Mouse (Mus musculus) myocyte (in vitro differentiated cells): Measurements from ENCODE around the gene Pxylp1. TPM values are rescaled to one million over a fixed set of nuclear protein-coding genes. Genes with fewer than 3 reads are reported as not detected.

Source experiments
- H3K27me3 ChIP-seq: one replicate; pipeline ENCODE4 v1.6.1; 2011; ENCODE audit not compliant: control insufficient read depth, insufficient read depth, insufficient read length
- H3K36me3 ChIP-seq: one replicate; pipeline ENCODE4 v1.6.1; 2011; ENCODE audit not compliant: control insufficient read depth, insufficient read depth
- H3K4me2 ChIP-seq: one replicate; pipeline ENCODE4 v1.6.1; 2011; ENCODE audit warnings: low read depth, control low read depth
- H3K4me3 ChIP-seq: one replicate; pipeline ENCODE4 v1.5.1; 2011; ENCODE audit warnings: mild to moderate bottlenecking, control low read depth, moderate library complexity
- H3K79me2 ChIP-seq: one replicate; pipeline ENCODE4 v1.6.1; 2011; ENCODE audit not compliant: control insufficient read depth, insufficient read depth
- H3ac ChIP-seq: one replicate; pipeline ENCODE4 v1.6.1; 2011; ENCODE audit not compliant: control insufficient read depth, insufficient read length
- CEBPB ChIP-seq: IDR thresholded peaks from 2 replicates; pipeline ENCODE4 v1.6.1; 2011; ENCODE audit warnings: mild to moderate bottlenecking, moderate library complexity; ENCODE audit not compliant: poor library complexity, insufficient read depth, severe bottlenecking
- E2F4 ChIP-seq: IDR thresholded peaks from one replicate; pipeline ENCODE4 v1.6.1; 2011; ENCODE audit warnings: mild to moderate bottlenecking, control low read depth, moderate library complexity; ENCODE audit not compliant: insufficient read depth
- MAX ChIP-seq: IDR thresholded peaks from one replicate; pipeline ENCODE4 v1.6.1; 2011; ENCODE audit warnings: low read depth, mild to moderate bottlenecking, control low read depth
- MYOD1 ChIP-seq, 3 experiments: IDR thresholded peaks; one replicate each; pipeline ENCODE4 v1.6.1; 2011; ENCODE audit warnings: control low read depth in 2 of 3, low read depth in 2 of 3, mild to moderate bottlenecking in 2 of 3, moderate library complexity in 1 of 3; ENCODE audit not compliant: insufficient read length in 2 of 3, control insufficient read depth in 1 of 3
- MYOG ChIP-seq, 3 experiments: IDR thresholded peaks; one replicate each; pipeline ENCODE4 v1.6.1; 2011; ENCODE audit warnings: control low read depth in 2 of 3, low read depth in 2 of 3, mild to moderate bottlenecking in 2 of 3; ENCODE audit not compliant: insufficient read length in 2 of 3, control insufficient read depth in 1 of 3, insufficient read depth in 1 of 3
- POLR2A ChIP-seq: IDR thresholded peaks from one replicate; pipeline ENCODE4 v1.6.1; 2011; ENCODE audit warnings: low read depth, mild to moderate bottlenecking, control low read depth, moderate library complexity; ENCODE audit not compliant: insufficient read length
- POLR2AphosphoS2 ChIP-seq: IDR thresholded peaks from one replicate; pipeline ENCODE4 v1.6.1; 2011; ENCODE audit warnings: low read depth, control low read depth; ENCODE audit not compliant: insufficient read length
- REST ChIP-seq: IDR thresholded peaks from one replicate; pipeline ENCODE4 v1.6.1; 2011; ENCODE audit warnings: mild to moderate bottlenecking, control low read depth, moderate library complexity; ENCODE audit not compliant: insufficient read depth, insufficient read length
- SRF ChIP-seq: IDR thresholded peaks from one replicate; pipeline ENCODE4 v1.6.1; 2011; ENCODE audit warnings: low read depth; ENCODE audit not compliant: control insufficient read depth, insufficient read length
- TCF12 ChIP-seq: IDR thresholded peaks from one replicate; pipeline ENCODE4 v1.6.1; 2011; ENCODE audit warnings: mild to moderate bottlenecking, control low read depth; ENCODE audit not compliant: poor library complexity, insufficient read depth, severe bottlenecking
- TCF3 ChIP-seq: IDR thresholded peaks from one replicate; pipeline ENCODE4 v1.6.1; 2011; ENCODE audit warnings: low read depth, control low read depth; ENCODE audit not compliant: insufficient read length
- USF1 ChIP-seq: IDR thresholded peaks from one replicate; pipeline ENCODE4 v1.6.1; 2011; ENCODE audit warnings: low read depth, mild to moderate bottlenecking, control low read depth, moderate library complexity
- polyA plus RNA-seq: library from polyadenylated mRNA; unstranded; fragments of >200 nt; fragmentation: generic; extraction: Trizol; gene quantifications from one replicate; pipeline ENCODE4 v1.2.1, GENCODE M21; 2012; ENCODE audit warnings: missing spikeins

The Pxylp1 gene
- polyA plus RNA-seq, 1 experiment = 3.1 TPM

- Histone ChIP-seq H3K4me3 (no peak overlapping the region), H3K27me3 (no peaks in the 10 kb centered on the region)
- TF ChIP-seq SRF (no peak), MYOD1 (IDR thresholded peaks at IDR 0.05; ENCODE audit: control insufficient read depth in 1 of 3, insufficient read length in 2 of 3, low read depth in 2 of 3) (no peak)
Observed at GRCm38 (mm10) chr9:96849012-96849411, 43.5 kb downstream of the Pxylp1 start.

DNA sequence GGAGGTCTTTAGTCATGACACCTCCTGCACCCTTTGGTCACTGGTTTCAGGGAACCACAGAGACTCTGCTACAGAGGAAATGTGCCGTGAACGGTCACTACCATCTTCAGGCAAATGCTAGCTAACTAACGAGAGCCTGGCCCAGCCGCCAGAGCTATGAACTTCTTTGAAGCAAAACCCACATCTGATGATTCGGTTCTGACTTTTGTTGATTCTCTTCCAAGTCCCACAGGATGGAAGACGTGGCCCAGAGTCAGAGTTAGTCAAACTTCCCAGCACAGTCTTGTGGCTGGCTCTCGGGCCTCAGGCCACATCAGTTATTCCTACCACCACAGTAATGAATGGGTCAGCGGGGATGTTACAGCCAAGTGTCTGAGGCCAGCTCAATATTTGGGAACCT is 46.1 kb downstream of the Pxylp1 start:
- Histone ChIP-seq H3K79me2 (no peaks in the 10 kb centered on the region), H3K4me3 (no peak overlapping the region), H3ac (no peak overlapping the region), H3K4me2 (peak overlapping the region; percentile 2), H3K27me3 (no peaks in the 10 kb centered on the region), H3K36me3 (no peaks in the 10 kb centered on the region)
- TF ChIP-seq E2F4 = no peak
- TF ChIP-seq REST = no peak
- TF ChIP-seq SRF = no peak

More at GRCm38 (mm10) chr9:96849012-96849411, 43.5 kb downstream of the Pxylp1 start:
- H3K79me2 ChIP-seq = no peaks in the 10 kb centered on the region
- no peak overlapping the region for H3ac ChIP-seq
- H3K36me3 ChIP-seq = no peaks in the 10 kb centered on the region
- H3K4me2 ChIP-seq = no peak overlapping the region

- Histone ChIP-seq H3K27me3 (no peaks in the 10 kb centered on the region), H3K4me3 (no peak overlapping the region), H3K4me2 (peak overlapping the region; percentile 42), H3K36me3 (no peaks in the 10 kb centered on the region), H3K79me2 (no peaks in the 10 kb centered on the region), H3ac (no peak overlapping the region)
- TF ChIP-seq MYOG (IDR thresholded peaks at IDR 0.05; ENCODE audit: control insufficient read depth in 1 of 3, insufficient read depth in 1 of 3, insufficient read length in 2 of 3, low read depth in 2 of 3) (no peak), MYOD1 (IDR thresholded peaks at IDR 0.05; ENCODE audit: control insufficient read depth in 1 of 3, insufficient read length in 2 of 3, low read depth in 2 of 3) (peak in 1 of 3 experiments; percentile 3)
Observed at GRCm38 (mm10) chr9:96844798-96845209, 47.7 kb downstream of the Pxylp1 start.

DNA sequence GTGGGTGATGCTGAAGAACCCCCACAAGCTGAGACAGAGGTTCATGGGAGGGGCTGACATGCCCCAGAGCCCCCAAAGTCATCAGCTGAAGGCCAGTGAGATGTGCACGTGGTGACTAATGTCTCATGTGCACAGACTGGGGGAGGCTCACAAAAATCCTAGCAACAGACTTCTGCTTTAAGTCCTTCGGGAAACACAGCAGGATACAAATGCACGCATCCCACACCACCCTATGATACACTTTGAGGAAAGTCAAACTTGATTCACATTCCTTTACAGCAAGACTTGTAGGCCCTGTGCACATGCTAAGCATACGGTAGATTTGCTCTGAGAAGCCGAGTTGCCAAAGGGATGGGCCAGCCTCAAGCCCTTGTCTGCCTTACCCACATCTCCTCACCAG is 53.1 kb downstream of the Pxylp1 start:
- Histone ChIP-seq H3K27me3 (no peaks in the 10 kb centered on the region), H3K4me3 (no peak overlapping the region), H3K4me2 (peak overlapping the region; percentile 19)

DNA sequence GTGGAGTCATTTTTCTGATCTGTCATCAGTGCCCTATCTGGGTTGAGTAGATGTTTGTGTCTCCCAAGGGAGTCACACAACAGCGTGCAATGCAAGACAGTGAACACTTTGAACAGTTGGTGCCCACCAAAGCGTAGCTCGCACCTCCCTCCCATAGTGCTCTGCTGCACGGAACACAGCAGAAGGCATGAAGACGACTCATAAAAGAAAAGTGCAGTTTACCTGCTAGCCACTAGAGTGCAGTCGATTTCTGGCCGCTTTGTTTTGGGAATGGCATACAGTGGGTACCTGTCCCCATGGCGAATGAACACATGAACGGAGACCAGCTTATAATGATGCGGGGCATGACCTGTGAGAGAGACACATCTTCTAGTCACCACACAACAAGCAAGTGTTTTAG is 53.6 kb downstream of the Pxylp1 start:
- Histone ChIP-seq H3ac (no peak overlapping the region), H3K4me3 (no peak overlapping the region), H3K27me3 (no peaks in the 10 kb centered on the region), H3K4me2 (peak overlapping the region; percentile 19), H3K79me2 (no peaks in the 10 kb centered on the region), H3K36me3 (no peaks in the 10 kb centered on the region)
- TF ChIP-seq CEBPB = no peak
- no peak for TF ChIP-seq MYOD1 (IDR thresholded peaks at IDR 0.05; ENCODE audit: control insufficient read depth in 1 of 3, insufficient read length in 2 of 3, low read depth in 2 of 3)
- no peak for TF ChIP-seq MAX
- no peak for TF ChIP-seq TCF3

More for the DNA sequence above, 53.1 kb downstream of the Pxylp1 start:
- no peak overlapping the region for H3ac ChIP-seq
- no peaks in the 10 kb centered on the region for H3K79me2 ChIP-seq
- H3K36me3 ChIP-seq = no peaks in the 10 kb centered on the region
- TF ChIP-seq MYOD1 (IDR thresholded peaks at IDR 0.05; ENCODE audit: control insufficient read depth in 1 of 3, insufficient read length in 2 of 3, low read depth in 2 of 3) = no peak

DNA sequence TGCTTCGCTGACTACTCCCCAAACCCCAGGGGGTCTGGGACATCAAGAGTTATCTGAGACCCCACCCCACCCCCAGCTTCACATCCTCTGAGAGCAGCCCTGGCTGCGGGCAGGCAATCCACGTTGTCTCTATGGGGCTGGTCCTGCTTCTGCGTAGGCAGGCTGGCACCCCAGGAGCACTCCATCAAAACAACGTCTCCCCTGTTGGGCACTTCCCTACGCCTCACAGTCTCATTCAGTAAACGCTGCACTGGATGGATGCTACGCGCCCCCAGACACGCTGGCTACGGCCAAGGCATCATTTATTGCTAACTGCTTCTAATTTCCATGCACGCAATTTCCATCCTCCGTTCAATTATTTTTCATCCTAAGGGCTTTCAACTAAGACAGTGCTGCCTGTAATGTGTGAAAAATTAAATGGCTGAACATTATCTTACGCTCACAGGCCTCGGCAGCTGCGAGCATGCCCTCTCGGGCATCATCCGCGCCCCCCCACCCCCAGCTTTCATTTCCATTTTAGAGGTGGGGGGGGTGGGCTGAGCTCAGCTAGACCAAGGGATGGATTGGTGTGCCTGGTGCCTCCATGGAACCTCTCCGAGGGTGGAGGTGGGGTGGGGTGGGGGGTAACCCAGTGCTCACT is 54.6 kb downstream of the Pxylp1 start:
- no peak overlapping the region for H3ac ChIP-seq
- H3K79me2 ChIP-seq = no peaks in the 10 kb centered on the region
- H3K27me3 ChIP-seq = no peaks in the 10 kb centered on the region
- TF ChIP-seq TCF3 (no peak), MYOD1 (IDR thresholded peaks at IDR 0.05; ENCODE audit: control insufficient read depth in 1 of 3, insufficient read length in 2 of 3, low read depth in 2 of 3) (no peak), E2F4 (no peak), USF1 (no peak), SRF (no peak), POLR2AphosphoS2 (no peak), TCF12 (no peak), MAX (no peak), CEBPB (no peak), MYOG (IDR thresholded peaks at IDR 0.05; ENCODE audit: control insufficient read depth in 1 of 3, insufficient read depth in 1 of 3, insufficient read length in 2 of 3, low read depth in 2 of 3) (no peak), REST (no peak), POLR2A (no peak)
- H3K36me3 ChIP-seq = no peaks in the 10 kb centered on the region
- H3K4me3 ChIP-seq = no peak overlapping the region
- H3K4me2 ChIP-seq = no peak overlapping the region
